Mouse (Mus musculus): ENCODE measurements around the gene Dpp10. TPM values are rescaled to one million over a fixed set of nuclear protein-coding genes. Genes with fewer than 3 reads are reported as not detected.

Dpp10 gene
- polyA plus RNA-seq (2016; fragmentation: Nextera tagmentation; extraction: Ambion mirVana), result 0.03 and 0.11 TPM in 2 replicates

DNA sequence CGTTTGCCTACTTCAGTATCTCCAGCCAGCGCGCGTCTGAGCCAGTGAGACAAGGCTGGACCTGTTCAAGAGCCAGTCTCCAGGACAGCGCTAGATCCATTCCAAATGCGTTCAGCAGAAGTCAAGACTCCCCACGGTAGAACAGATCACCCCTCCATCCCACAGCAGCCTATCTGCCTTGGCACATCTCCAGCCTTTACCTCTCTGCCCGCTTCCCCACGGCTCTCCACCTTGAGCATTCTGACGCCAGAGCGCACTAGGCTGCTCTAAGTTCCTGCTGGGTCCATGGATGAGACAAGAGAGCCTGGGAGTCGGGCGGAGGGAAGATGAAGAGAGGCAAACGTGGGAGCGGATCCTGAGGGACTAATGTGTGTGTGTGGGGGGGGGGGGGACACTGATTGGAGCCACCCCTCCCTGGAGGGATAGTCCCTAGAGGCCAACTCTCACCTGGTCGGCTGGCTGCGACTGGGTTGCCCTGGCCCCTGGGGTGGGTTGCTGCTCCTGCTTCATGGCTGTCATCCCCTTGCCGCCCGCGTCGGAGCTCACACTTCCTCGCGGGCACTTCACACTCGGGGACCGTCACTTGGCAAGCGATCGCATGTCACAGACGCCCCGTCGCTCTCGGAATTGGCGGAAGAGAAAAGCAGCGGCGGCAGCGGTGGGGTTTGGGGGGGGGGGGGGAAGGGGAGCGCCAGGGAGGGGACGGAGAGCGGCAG is at the start of gene Dpp10:
TSS of gene Dpp10 (minus strand) at position 635 of the 716 bp plus-strand sequence.
- DNase-seq (ENCODE audit: low spot score), result peak; percentile 34
- Histone ChIP-seq H3K27me3 (replicated peaks; ENCODE audit: low read depth, poor library complexity, severe bottlenecking) (peaks cover 59% of the 10 kb centered on the region), H3K36me3 (replicated peaks) (no peaks in the 10 kb centered on the region), H3K4me1 (peaks cover 13% of the 10 kb centered on the region), H3K4me3 (peak within 1 kb of the TSS; percentile 61), H3K9me3 (no peaks in the 10 kb centered on the region), H3K27ac (replicated peaks) (no peak within 1 kb of the TSS)
- WGBS, result under 1% methylated on average over 31 of the region's 38 CpGs

GRCm38 (mm10) chr1:124048544-124048943 is 3.2 kb upstream of the Dpp10 start:
- no peaks in the 10 kb centered on the region for H3K9me3 ChIP-seq
- 79% methylated on average over 1 of the region's 1 CpGs for WGBS
- H3K36me3 ChIP-seq (replicated peaks), result no peaks in the 10 kb centered on the region
- H3K4me1 ChIP-seq, result peaks cover 13% of the 10 kb centered on the region
- H3K4me3 ChIP-seq, result no peak overlapping the region
- H3K27me3 ChIP-seq (replicated peaks; ENCODE audit: low read depth, poor library complexity, severe bottlenecking), result peaks cover 48% of the 10 kb centered on the region
- no peak for DNase-seq (ENCODE audit: low spot score)
- H3K27ac ChIP-seq (replicated peaks), result no peak overlapping the region

GRCm38 (mm10) chr1:124045761-124046300 is 472 bp upstream of the Dpp10 start:
- Histone ChIP-seq H3K4me1 (peaks cover 13% of the 10 kb centered on the region), H3K9me3 (no peaks in the 10 kb centered on the region), H3K27ac (replicated peaks) (no peak overlapping the region), H3K27me3 (replicated peaks; ENCODE audit: low read depth, poor library complexity, severe bottlenecking) (peaks cover 59% of the 10 kb centered on the region), H3K4me3 (peak overlapping the region; percentile 61), H3K36me3 (replicated peaks) (no peaks in the 10 kb centered on the region)
- under 1% methylated on average over 44 of the region's 44 CpGs for WGBS
- DNase-seq (ENCODE audit: low spot score), result peak; percentile 55

GRCm38 (mm10) chr1:124044161-124044560 is 1.2 kb downstream of the Dpp10 start:
- WGBS, result 12% methylated on average over 12 of the region's 12 CpGs
- DNase-seq (ENCODE audit: low spot score), result no peak
- peaks cover 59% of the 10 kb centered on the region for H3K27me3 ChIP-seq (replicated peaks; ENCODE audit: low read depth, poor library complexity, severe bottlenecking)
- no peak overlapping the region for H3K27ac ChIP-seq (replicated peaks)
- H3K4me3 ChIP-seq, result no peak overlapping the region
- no peaks in the 10 kb centered on the region for H3K9me3 ChIP-seq
- H3K4me1 ChIP-seq, result peaks cover 13% of the 10 kb centered on the region
- H3K36me3 ChIP-seq (replicated peaks), result no peaks in the 10 kb centered on the region

- H3K36me3 ChIP-seq (replicated peaks), result no peaks in the 10 kb centered on the region
- H3K4me3 ChIP-seq, result no peak overlapping the region
- H3K9me3 ChIP-seq, result no peaks in the 10 kb centered on the region
- peaks cover 55% of the 10 kb centered on the region for H3K27me3 ChIP-seq (replicated peaks; ENCODE audit: low read depth, poor library complexity, severe bottlenecking)
- DNase-seq (ENCODE audit: low spot score), result no peak
- H3K4me1 ChIP-seq, result peaks cover 13% of the 10 kb centered on the region
- 65% methylated on average over 6 of the region's 6 CpGs for WGBS
- H3K27ac ChIP-seq (replicated peaks), result no peak overlapping the region
These were observed 1.9 kb downstream of the Dpp10 start for GRCm38 (mm10) chr1:124043421-124043820.

GRCm38 (mm10) chr1:124041559-124041958 is 3.8 kb downstream of the Dpp10 start:
- Histone ChIP-seq H3K4me1 (peaks cover 13% of the 10 kb centered on the region), H3K36me3 (replicated peaks) (no peaks in the 10 kb centered on the region), H3K27ac (replicated peaks) (no peak overlapping the region), H3K27me3 (replicated peaks; ENCODE audit: low read depth, poor library complexity, severe bottlenecking) (peaks cover 41% of the 10 kb centered on the region), H3K9me3 (no peaks in the 10 kb centered on the region), H3K4me3 (no peak overlapping the region)
- DNase-seq (ENCODE audit: low spot score), result peak; percentile 14
- 6% methylated on average over 3 of the region's 3 CpGs for WGBS

- no peaks in the 10 kb centered on the region for H3K27me3 ChIP-seq (replicated peaks; ENCODE audit: low read depth, poor library complexity, severe bottlenecking)
- DNase-seq (ENCODE audit: low spot score), result no peak
- H3K36me3 ChIP-seq (replicated peaks), result no peaks in the 10 kb centered on the region
- H3K4me3 ChIP-seq, result no peak overlapping the region
- no peaks in the 10 kb centered on the region for H3K4me1 ChIP-seq
- no peaks in the 10 kb centered on the region for H3K9me3 ChIP-seq
- no peak overlapping the region for H3K27ac ChIP-seq (replicated peaks)
- WGBS, result 81% methylated on average over 4 of the region's 4 CpGs
These were observed 9.9 kb downstream of the Dpp10 start for GRCm38 (mm10) chr1:124035306-124035990.

DNA sequence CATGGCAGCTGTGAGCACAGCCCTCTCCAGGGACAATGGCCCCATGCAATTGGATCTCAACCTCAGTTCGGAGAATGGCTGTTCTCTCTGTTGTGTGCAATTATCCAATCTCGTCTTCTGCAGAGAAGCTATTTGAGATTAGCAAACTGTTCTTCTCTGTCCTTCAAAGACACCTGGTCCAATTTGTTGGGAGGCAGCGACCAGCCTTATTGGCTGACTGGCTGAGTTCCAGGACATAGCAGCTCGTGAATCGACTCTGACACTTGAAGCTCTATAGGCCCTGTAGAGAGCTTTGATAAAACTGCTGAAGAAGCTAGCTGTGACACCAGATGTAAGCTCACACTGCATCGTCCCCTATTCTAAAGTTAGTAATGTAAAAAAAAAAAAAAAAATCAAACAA is 12.7 kb downstream of the Dpp10 start:
- no peak for DNase-seq (ENCODE audit: low spot score)
- Histone ChIP-seq H3K9me3 (no peaks in the 10 kb centered on the region), H3K36me3 (replicated peaks) (no peaks in the 10 kb centered on the region), H3K4me3 (no peak overlapping the region), H3K27ac (replicated peaks) (no peak overlapping the region), H3K4me1 (no peaks in the 10 kb centered on the region), H3K27me3 (replicated peaks; ENCODE audit: low read depth, poor library complexity, severe bottlenecking) (no peaks in the 10 kb centered on the region)
- 75% methylated on average over 6 of the region's 6 CpGs for WGBS

- WGBS, result 88% methylated on average over 2 of the region's 2 CpGs
- no peak for DNase-seq (ENCODE audit: low spot score)
- Histone ChIP-seq H3K27me3 (replicated peaks; ENCODE audit: low read depth, poor library complexity, severe bottlenecking) (no peaks in the 10 kb centered on the region), H3K4me3 (no peak overlapping the region), H3K9me3 (no peaks in the 10 kb centered on the region), H3K4me1 (no peaks in the 10 kb centered on the region), H3K27ac (replicated peaks) (no peak overlapping the region), H3K36me3 (replicated peaks) (no peaks in the 10 kb centered on the region)
These were observed 13.4 kb downstream of the Dpp10 start for GRCm38 (mm10) chr1:124031968-124032367.

GRCm38 (mm10) chr1:124002797-124003196 is 42.6 kb downstream of the Dpp10 start:
- WGBS, result 85% methylated on average over 6 of the region's 6 CpGs
- no peaks in the 10 kb centered on the region for H3K4me1 ChIP-seq
- no peak for DNase-seq (ENCODE audit: low spot score)
- no peak overlapping the region for H3K27ac ChIP-seq (replicated peaks)
- no peaks in the 10 kb centered on the region for H3K36me3 ChIP-seq (replicated peaks)
- no peak overlapping the region for H3K4me3 ChIP-seq
- no peaks in the 10 kb centered on the region for H3K27me3 ChIP-seq (replicated peaks; ENCODE audit: low read depth, poor library complexity, severe bottlenecking)
- H3K9me3 ChIP-seq, result no peaks in the 10 kb centered on the region

DNA sequence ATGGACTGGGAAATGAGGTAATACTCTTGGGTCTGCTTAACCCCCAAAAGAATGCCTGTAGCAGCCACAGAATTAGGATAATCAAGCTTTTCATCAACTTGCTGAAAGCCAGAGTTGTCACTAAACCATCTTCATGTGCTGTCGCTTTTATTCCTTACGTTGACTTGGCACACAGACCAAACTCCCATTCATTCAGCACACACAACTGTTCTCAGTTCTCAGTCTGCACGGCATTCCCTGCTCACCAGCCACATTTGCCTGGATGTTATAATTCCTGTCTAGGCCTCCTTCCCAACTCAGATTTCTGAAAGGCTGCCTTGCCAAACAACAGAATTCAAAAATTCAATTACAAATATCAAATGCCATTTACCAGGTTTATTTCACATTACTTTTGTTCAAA is 49.6 kb downstream of the Dpp10 start:
- Histone ChIP-seq H3K4me3 (no peak overlapping the region), H3K4me1 (no peaks in the 10 kb centered on the region), H3K27me3 (replicated peaks; ENCODE audit: low read depth, poor library complexity, severe bottlenecking) (no peaks in the 10 kb centered on the region), H3K36me3 (replicated peaks) (no peaks in the 10 kb centered on the region), H3K27ac (replicated peaks) (no peak overlapping the region), H3K9me3 (no peaks in the 10 kb centered on the region)
- 86% methylated on average over 3 of the region's 3 CpGs for WGBS
- DNase-seq (ENCODE audit: low spot score), result no peak

DNA sequence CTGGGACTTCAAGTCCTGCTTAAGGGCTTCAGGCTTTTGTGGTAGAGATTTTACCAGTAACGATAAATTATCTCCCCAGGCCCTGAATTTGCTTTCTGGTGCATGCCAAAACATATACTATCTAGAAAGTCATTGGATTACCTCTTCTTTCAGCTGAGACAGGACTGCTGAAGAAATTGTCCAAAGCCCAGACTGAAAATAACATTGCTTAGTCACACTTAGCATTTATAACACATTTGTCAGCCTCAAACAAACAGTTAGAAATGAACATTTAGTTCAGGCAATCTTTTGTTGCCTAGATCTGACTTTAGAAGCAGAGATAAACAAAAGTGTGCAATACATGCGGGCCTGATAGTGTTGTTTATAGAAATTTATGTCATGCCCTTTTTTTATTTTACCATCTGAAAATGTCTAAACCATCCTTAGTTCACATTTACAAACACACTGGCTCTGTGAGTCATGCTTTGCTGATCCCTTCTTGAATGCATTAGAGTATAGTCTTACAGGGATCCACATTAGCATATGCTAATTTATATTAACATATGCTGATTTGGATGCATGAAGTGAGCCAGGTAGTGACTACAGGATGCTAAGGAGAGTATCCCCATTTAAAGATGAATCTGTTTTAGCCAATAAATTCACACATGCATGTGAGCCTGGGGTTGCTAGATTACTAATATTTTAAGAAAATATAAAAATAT is 59.9 kb downstream of the Dpp10 start:
- Histone ChIP-seq H3K27ac (replicated peaks) (no peak overlapping the region), H3K9me3 (no peaks in the 10 kb centered on the region), H3K4me1 (no peaks in the 10 kb centered on the region), H3K36me3 (replicated peaks) (no peaks in the 10 kb centered on the region), H3K27me3 (replicated peaks; ENCODE audit: low read depth, poor library complexity, severe bottlenecking) (no peaks in the 10 kb centered on the region), H3K4me3 (no peak overlapping the region)
- no peak for DNase-seq (ENCODE audit: low spot score)
- WGBS, result 89% methylated on average over 2 of the region's 2 CpGs
